Mouse (Mus musculus) heart, postnatal 0 days (tissue): ENCODE results near the gene Nt5c3.

Source experiments
- CTCF ChIP-seq: IDR thresholded peaks from 2 replicates; pipeline ENCODE4 v1.5.1; 2016; ENCODE audit warnings: antibody characterized with exemption, control low read depth, low read depth
- EP300 ChIP-seq: IDR thresholded peaks from 2 replicates; pipeline ENCODE4 v1.6.1; 2016; ENCODE audit warnings: antibody characterized with exemption, low read depth

- TF ChIP-seq CTCF (no peak), EP300 (no peak)
Observed at GRCm38 (mm10) chr6:56908397-56908796, 15.3 kb downstream of the Nt5c3 start.
